Mouse (Mus musculus): ENCODE results near the gene Slc43a1.

DNA sequence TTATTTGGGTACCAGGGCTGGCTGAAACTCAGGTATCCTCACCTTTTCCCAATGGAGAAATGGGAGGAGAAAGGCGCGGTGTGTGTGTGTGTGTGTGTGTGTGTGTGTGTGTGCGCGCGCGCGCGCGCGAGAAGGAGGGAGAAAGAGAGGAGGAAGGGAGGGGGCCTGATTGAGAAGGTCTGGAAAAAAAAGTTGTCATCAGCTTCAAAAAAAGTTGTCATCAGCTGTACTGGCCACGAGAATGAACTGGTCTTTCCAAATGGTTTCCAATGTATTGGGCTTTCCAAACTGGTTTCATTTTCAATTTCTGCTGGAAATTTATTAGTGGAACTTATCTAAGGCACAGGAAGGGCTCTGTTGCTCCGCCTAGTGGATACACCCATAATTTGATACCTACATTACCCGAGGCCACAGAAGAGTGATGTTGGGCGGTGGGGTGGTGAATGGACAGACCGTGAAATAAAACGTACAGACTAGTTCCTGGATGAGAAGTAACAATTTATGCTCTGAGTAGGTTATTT is 39.5 kb upstream of the Slc43a1 start:
- TF ChIP-seq CTCF (IDR thresholded peaks at IDR 0.05; ENCODE audit: low read depth) (peak; percentile 71), EP300 (IDR thresholded peaks at IDR 0.05; ENCODE audit: low read depth) (no peak)

Data from heart, postnatal 0 days (tissue).